Mouse (Mus musculus) cerebellum, adult 11 months (tissue): ENCODE results near the gene Gm20696.

Experiments
- DNase-seq: peaks from one replicate; pipeline ENCODE4 v3.0.0; 2022

Gm20696 gene

GRCm38 (mm10) chr6:99666318-99667171 lies at the start of gene Gm20696, which contains the start of gene Eif4e3:
Gm20696 (minus strand) TSS chr6:99666797.
Eif4e3 (minus strand) TSS chr6:99666771.
- peak; percentile 87 for DNase-seq

DNA sequence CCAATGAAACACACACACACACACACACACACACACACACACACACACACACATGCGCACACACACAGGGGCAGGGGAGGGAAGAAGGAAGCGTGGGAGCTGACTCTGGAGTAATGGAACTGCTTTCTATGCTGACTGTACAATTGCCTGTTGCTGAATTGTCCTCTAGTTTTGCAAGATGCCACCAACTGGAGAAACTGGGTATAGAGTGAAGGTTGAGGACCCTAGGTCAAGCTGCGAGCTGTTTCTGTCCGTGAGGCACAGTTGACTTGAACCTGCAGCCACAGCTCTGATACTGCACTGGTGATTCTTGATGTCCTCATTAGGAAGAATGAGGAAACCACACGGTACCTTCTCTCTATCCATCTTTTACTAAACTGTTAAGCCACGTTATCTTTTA lies 49.3 kb upstream of the Gm20696 start:
- no peak for DNase-seq

- no peak for DNase-seq
Measured at GRCm38 (mm10) chr6:99715191-99715590, 48.6 kb upstream of the Gm20696 start.

- no peak for DNase-seq
Measured at GRCm38 (mm10) chr6:99713256-99713655, 46.7 kb upstream of the Gm20696 start.

DNA sequence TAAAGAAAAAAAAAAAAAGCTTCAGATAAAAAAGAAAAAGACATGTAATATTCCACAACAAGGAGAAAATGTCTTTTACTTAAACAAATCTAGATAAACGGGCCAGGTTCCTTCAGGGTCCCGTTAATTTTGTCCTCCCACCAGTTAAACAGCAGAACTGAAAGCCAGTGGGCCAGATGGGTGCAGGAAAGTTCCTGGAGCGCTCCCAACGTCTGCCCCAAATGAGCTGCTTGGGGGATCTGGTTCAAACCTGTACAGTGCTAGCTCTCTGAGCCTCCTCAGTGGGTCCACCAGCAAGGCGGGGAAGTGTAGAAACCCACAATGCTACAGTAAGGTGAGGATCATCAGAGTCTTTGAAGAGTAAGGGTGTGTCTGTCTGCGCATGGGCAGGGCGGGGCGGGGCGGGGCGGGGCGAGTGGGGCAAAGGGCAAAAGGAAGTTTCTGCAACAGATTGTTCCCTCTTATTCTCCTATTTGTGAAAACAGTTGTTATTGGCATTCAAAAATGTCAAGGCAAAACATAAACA lies 45.0 kb upstream of the Gm20696 start:
- DNase-seq, result no peak

GRCm38 (mm10) chr6:99700484-99700883 lies 33.9 kb upstream of the Gm20696 start:
- no peak for DNase-seq

DNA sequence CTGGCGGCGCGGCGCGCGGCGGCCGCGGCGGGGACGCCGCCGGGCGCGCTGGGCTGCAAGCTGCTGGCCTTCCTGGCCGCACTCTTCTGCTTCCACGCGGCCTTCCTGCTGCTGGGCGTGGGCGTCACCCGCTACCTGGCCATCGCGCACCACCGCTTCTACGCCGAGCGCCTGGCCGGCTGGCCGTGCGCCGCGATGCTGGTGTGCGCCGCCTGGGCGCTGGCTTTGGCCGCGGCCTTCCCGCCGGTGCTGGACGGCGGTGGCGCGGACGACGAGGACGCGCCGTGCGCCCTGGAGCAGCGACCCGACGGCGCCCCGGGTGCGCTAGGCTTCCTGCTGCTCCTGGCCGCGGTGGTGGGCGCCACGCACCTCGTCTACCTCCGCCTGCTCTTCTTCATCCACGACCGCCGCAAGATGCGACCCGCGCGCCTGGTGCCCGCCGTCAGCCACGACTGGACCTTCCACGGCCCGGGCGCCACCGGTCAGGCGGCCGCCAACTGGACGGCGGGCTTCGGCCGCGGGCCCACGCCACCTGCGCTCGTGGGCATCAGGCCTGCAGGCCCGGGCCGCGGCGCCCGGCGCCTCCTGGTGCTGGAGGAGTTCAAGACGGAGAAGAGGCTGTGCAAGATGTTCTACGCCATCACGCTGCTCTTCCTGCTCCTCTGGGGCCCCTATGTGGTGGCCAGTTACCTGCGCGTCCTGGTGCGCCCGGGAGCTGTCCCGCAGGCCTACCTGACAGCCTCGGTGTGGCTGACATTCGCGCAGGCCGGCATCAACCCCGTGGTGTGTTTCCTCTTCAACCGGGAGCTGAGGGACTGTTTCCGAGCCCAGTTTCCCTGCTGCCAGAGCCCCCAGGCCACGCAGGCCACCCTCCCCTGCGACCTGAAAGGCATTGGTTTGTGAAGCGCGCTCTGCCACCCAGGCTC lies 26.6 kb upstream of the Gm20696 start:
- peak; percentile 56 for DNase-seq

- peak; percentile 42 for DNase-seq
Measured at GRCm38 (mm10) chr6:99692206-99692915, 25.8 kb upstream of the Gm20696 start, which contains the start of gene Gpr27. Gpr27 (plus strand) TSS chr6:99692679.

- DNase-seq, result no peak
Measured at GRCm38 (mm10) chr6:99691666-99692205, 25.1 kb upstream of the Gm20696 start.

- no peak for DNase-seq
Measured at GRCm38 (mm10) chr6:99688513-99688912, 21.9 kb upstream of the Gm20696 start.

GRCm38 (mm10) chr6:99684899-99685298 lies 18.3 kb upstream of the Gm20696 start:
- no peak for DNase-seq

GRCm38 (mm10) chr6:99683974-99684373 lies 17.4 kb upstream of the Gm20696 start:
- no peak for DNase-seq

GRCm38 (mm10) chr6:99678108-99678507 lies 11.5 kb upstream of the Gm20696 start:
- no peak for DNase-seq

- DNase-seq, result no peak
Measured at GRCm38 (mm10) chr6:99677325-99677724, 10.7 kb upstream of the Gm20696 start.

DNA sequence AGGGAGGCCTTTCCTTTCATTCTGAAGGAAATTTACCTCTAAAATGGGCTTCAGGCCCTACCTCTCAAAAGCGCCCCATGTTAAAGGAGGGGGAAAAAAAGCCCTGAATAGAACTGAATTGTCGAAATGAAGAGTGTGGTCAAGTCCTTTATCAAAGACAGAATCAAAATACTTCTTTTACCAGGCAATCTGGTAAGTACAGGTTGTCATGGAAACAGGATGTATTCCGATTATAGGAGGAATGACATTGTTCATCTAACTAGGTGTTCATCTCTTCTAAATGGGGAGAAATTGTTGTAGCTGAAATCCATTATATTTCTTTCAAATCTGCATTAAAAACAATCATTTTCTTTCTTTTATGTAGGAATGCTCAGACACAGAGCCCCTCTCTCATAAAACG lies 7.9 kb upstream of the Gm20696 start:
- DNase-seq, result no peak

DNA sequence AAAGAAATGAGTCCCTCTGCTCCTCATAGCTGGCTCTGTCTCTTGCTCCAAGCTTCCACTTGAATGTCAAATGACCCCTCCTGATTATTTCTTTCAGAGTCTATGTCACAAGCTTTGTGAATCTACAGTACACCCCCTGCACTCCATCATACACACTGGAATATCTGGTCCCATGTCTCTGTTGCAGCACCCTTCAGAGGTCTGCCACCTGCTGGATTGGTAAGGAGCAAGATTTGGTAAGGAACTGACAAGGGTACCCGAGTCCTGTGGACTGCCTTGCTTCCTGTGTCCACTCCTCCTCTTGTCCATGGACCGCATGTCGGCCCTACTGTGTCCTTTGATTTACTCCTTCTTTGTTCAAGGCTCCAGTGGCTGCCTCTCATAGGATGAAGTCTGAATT lies 5.2 kb upstream of the Gm20696 start:
- no peak for DNase-seq

GRCm38 (mm10) chr6:99670481-99671119 lies 4.0 kb upstream of the Gm20696 start:
- DNase-seq, result peak; percentile 66

- no peak for DNase-seq
Measured at GRCm38 (mm10) chr6:99669481-99670325, 3.1 kb upstream of the Gm20696 start.

DNA sequence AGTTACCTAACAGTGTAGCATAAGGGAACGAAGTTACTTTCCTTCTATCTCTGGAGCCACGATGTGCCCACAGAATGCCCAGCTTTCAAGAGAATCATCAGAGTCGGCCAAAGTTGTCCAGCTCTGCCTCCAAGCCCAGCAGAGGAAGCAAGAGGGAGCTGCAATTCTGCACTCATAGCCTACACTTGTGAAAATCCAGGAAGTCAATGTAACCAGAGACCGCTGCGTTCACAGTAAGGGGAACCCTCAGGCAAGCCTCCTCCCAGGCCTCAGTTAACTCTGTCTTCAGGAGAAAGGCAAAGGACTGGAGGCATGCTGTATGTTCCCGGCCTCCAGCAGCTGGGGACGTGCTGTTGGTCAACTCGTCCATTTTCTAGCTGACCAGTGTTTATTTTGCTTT lies 693 bp upstream of the Gm20696 start:
- DNase-seq, result no peak

DNA sequence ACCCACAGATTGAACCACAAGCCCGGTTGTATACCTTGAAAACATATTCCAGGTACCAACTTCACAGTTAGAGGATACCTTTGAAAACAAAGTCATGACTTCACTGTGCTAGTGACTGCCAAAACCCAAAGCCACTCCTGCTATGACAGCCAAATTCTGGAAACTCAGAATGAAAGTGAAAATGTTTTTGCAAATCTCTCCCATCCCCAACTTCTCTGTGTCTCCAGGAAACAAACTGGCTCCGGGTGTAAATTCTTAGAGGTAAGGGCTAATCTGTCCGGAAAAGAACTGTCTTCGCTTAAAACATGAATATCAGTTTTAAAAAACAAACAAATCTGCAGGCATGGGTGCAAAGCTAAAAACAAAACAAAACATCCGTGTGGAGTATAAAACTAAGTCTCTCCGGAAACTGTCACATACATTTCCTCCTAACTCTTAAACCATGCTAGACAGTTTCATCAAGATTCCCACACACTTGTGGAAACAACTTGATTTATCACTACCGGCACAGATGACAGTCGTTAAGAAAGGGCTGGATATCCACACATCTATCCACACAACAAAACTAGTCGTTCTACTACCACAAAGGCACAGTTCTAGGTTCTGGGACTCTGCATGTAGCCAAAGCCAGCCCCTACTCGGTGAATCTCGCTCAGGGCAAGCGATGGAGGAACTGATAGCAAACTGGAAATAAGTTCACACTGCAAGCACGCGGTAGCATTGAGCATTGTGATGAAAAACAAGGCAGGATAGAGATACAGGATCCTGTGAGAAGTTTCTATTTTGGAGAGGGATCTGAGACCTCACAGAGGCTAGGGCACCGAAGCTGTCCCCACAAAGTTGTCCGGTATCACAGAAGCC lies 910 bp downstream of the Gm20696 start:
- no peak for DNase-seq
